Mouse (Mus musculus) hindbrain, postnatal 0 days (tissue): Measurements from ENCODE around the gene Cwc27. TPM values are rescaled to one million over a fixed set of nuclear protein-coding genes. Genes with fewer than 3 reads are reported as not detected.
A peak's percentile ranks its signal among the peaks of the same experiment; 100 is the strongest.

ENCODE experiments used
- ATAC-seq: fragments of 200-750 bp; cut with Nextera tagmentation; 2 replicates; pipeline ENCODE4 v1.8.0; 2017; ENCODE audit warnings: mild to moderate bottlenecking, moderate TSS enrichment, moderate library complexity
- DNase-seq: peaks from one replicate; pipeline ENCODE4 v3.0.0-alpha.2; 2015; ENCODE audit warnings: low spot score
- H3K27ac ChIP-seq: fragments of 300-500 bp; sonication (generic); 2 replicates; pipeline ENCODE4 v1.5.1; 2014; ENCODE audit warnings: mild to moderate bottlenecking
- H3K27me3 ChIP-seq: fragments of 300-500 bp; sonication (generic); 2 replicates; pipeline ENCODE4 v1.6.1; 2014; ENCODE audit warnings: low read length, mixed read lengths; ENCODE audit not compliant: insufficient read depth
- H3K36me3 ChIP-seq: fragments of 300-500 bp; sonication (generic); 2 replicates; pipeline ENCODE4 v1.6.1; 2014; ENCODE audit warnings: low read length, mixed read lengths; ENCODE audit not compliant: insufficient read depth
- H3K4me1 ChIP-seq: fragments of 300-500 bp; sonication (generic); 2 replicates; pipeline ENCODE4 v1.6.1; 2014; ENCODE audit warnings: antibody characterized with exemption, low read length, mixed read lengths; ENCODE audit not compliant: insufficient read depth
- H3K4me2 ChIP-seq: fragments of 300-500 bp; sonication (generic); 2 replicates; pipeline ENCODE4 v1.6.1; 2014; ENCODE audit warnings: low read depth, mild to moderate bottlenecking, low read length, moderate library complexity, mixed read lengths
- H3K4me3 ChIP-seq: fragments of 300-500 bp; sonication (generic); 2 replicates; pipeline ENCODE4 v1.5.1; 2014; ENCODE audit warnings: low read length
- H3K9ac ChIP-seq: fragments of 300-500 bp; sonication (generic); replicated peaks from 2 replicates; pipeline ENCODE4 v1.6.1; 2014; ENCODE audit warnings: mild to moderate bottlenecking, low read length, moderate library complexity, mixed read lengths
- H3K9me3 ChIP-seq: fragments of 300-500 bp; sonication (generic); 2 replicates; pipeline ENCODE4 v1.6.1; 2016; ENCODE audit warnings: low read length, mixed read lengths
- CTCF ChIP-seq: IDR thresholded peaks from 2 replicates; pipeline ENCODE4 v1.5.1; 2016; ENCODE audit warnings: antibody characterized with exemption, control low read depth, low read depth
- WGBS: fragments of 180-500 bp; shearing (Covaris S2); extraction: QIAGEN DNeasy Blood & Tissue Kit; methylation state at CpG from one replicate; pipeline ENCODE4 v1.1.7; 2014; 5-methylcytosine and 5-hydroxymethylcytosine counted together
- polyA plus RNA-seq: library from polyadenylated mRNA; unstranded; fragments of >200 nt; fragmentation: Nextera tagmentation; extraction: Ambion mirVana; gene quantifications from 2 replicates; pipeline ENCODE4 v1.2.1, GENCODE M21; 2015
- total RNA-seq: library from RNA; depleted of rRNA; stranded (reverse); fragments of >200 nt; gene quantifications from 2 replicates; pipeline ENCODE4 v1.2.3, GENCODE M21; 2014

Gene Cwc27
- total and polyA plus RNA-seq, 2 experiments from 2014 or later, result 5.4 to 23.0 TPM

DNA sequence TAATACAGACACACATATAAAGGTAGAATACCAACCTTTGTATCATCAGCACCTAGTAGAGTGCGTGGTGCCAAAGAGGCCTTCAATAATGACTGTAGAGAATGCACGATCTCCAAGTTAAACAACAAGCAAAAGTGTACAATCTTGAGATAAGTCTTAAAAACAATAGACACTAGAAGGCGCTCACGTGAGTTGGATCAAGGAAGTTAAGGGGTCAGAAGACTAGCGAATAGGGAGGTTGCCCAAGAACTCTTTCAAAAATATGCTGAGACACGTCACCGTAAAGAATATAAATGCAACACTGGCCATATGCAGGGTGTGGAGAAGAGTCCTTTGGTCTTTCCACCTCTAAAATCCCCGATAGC is 690 bp downstream of the Cwc27 start:
- Histone ChIP-seq H3K9ac (peak overlapping the region; percentile 79; the same call in 1 of the 2 replicates), H3K4me3 (peak overlapping the region; percentile 60), H3K4me2 (peak overlapping the region; percentile 69), H3K36me3 (no peaks in the 10 kb centered on the region), H3K9me3 (no peaks in the 10 kb centered on the region), H3K27ac (peak overlapping the region; percentile 82; the same call in 1 of the 2 replicates), H3K27me3 (no peaks in the 10 kb centered on the region), H3K4me1 (peaks cover 12% of the 10 kb centered on the region)
- WGBS, result 9% methylated on average over 8 of the region's 8 CpGs
- no peak for ATAC-seq
- peak; percentile 49 for DNase-seq
- 0 out of 2 replicates have a peak, but pooled peaks have one; percentile 27 for TF ChIP-seq CTCF

DNA sequence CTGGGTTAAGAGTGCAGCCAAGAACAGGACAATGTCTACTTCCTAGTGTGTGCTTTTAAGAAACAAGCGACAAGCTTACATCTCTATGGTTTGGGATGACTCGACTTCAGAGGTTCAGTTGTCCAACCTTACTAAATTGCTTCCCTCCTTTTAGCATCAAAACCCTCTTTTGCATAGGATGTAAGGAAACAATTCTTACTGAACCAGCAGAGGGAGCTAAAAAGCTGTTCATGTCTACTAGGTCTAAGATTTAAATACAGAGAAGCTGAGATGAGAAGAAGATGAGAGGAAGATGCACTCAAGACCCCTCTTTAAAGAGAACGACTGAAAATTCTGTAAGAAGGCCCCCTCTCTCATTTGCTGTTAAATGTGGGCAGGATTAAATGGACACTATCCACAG is 11.3 kb downstream of the Cwc27 start:
- H3K27ac ChIP-seq, result no peak overlapping the region
- DNase-seq (peak; percentile 89), ATAC-seq (no peak)
- WGBS, result 41% methylated on average over 3 of the region's 3 CpGs
- no peaks in the 10 kb centered on the region for H3K9me3 ChIP-seq
- H3K4me1 ChIP-seq, result no peaks in the 10 kb centered on the region
- no peak overlapping the region for H3K4me3 ChIP-seq
- H3K36me3 ChIP-seq, result peaks cover 19% of the 10 kb centered on the region
- no peak overlapping the region for H3K4me2 ChIP-seq
- peak; percentile 77 for TF ChIP-seq CTCF
- no peaks in the 10 kb centered on the region for H3K27me3 ChIP-seq
- no peak overlapping the region for H3K9ac ChIP-seq

GRCm38 (mm10) chr13:104799566-104800182 is 17.3 kb downstream of the Cwc27 start:
- H3K27me3 ChIP-seq, result no peaks in the 10 kb centered on the region
- H3K36me3 ChIP-seq, result peaks cover 11% of the 10 kb centered on the region
- H3K4me1 ChIP-seq, result no peaks in the 10 kb centered on the region
- no peak overlapping the region for H3K9ac ChIP-seq
- ATAC-seq (no peak), DNase-seq (no peak)
- no peaks in the 10 kb centered on the region for H3K9me3 ChIP-seq
- no peak overlapping the region for H3K4me3 ChIP-seq
- no peak overlapping the region for H3K27ac ChIP-seq
- TF ChIP-seq CTCF, result no peak
- no peak overlapping the region for H3K4me2 ChIP-seq
- WGBS, result 91% methylated on average over 7 of the region's 7 CpGs

DNA sequence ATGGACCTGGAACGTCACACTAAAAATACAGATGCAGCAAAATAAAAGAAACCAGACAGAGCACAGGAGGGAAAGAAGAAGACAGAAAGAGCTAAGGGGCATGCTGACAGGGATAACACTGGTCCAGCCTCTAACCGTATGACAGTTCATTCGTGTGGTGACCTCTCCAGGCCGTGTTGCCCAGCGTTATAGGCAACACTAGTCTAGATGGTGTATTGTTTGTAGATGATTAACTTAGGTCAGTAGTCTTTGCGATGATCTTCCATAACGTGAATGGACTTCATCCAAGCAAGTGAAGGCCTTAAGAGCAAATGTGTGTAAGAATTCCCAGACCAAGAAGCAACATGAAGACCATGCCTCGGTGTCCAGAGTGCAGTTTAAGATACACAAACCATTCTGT is 17.9 kb downstream of the Cwc27 start:
- DNase-seq, result no peak
- Histone ChIP-seq H3K27me3 (no peaks in the 10 kb centered on the region), H3K9me3 (no peaks in the 10 kb centered on the region), H3K4me2 (no peak overlapping the region), H3K4me3 (no peak overlapping the region), H3K27ac (no peak overlapping the region), H3K36me3 (peaks cover 11% of the 10 kb centered on the region), H3K9ac (no peak overlapping the region), H3K4me1 (no peaks in the 10 kb centered on the region)
- WGBS, result 96% methylated on average over 8 of the region's 8 CpGs
- no peak for TF ChIP-seq CTCF
- ATAC-seq, result no peak

GRCm38 (mm10) chr13:104794421-104794820 is 22.5 kb downstream of the Cwc27 start:
- DNase-seq, result no peak
- no peak for TF ChIP-seq CTCF
- no peaks in the 10 kb centered on the region for H3K4me1 ChIP-seq
- H3K27me3 ChIP-seq, result no peaks in the 10 kb centered on the region
- no peak overlapping the region for H3K9ac ChIP-seq
- no peak overlapping the region for H3K27ac ChIP-seq
- no peak overlapping the region for H3K4me2 ChIP-seq
- H3K4me3 ChIP-seq, result no peak overlapping the region
- H3K36me3 ChIP-seq, result peaks cover 5% of the 10 kb centered on the region; the same call in 1 of the 2 replicates
- no peaks in the 10 kb centered on the region for H3K9me3 ChIP-seq
- no peak for ATAC-seq
- WGBS, result 91% methylated on average over 3 of the region's 3 CpGs

GRCm38 (mm10) chr13:104792184-104792583 is 24.8 kb downstream of the Cwc27 start, which contains the start of gene Srek1ip1:
Gene Srek1ip1, plus strand, starts transcription at chr13:104792484.
- 92% methylated on average over 11 of the region's 11 CpGs for WGBS
- Histone ChIP-seq H3K36me3 (0 out of 2 replicates have a peak, but pooled peaks cover 5% of the 10 kb centered on the region), H3K4me1 (no peaks in the 10 kb centered on the region), H3K4me2 (no peak within 1 kb of the TSS), H3K27me3 (no peaks in the 10 kb centered on the region), H3K9me3 (no peaks in the 10 kb centered on the region), H3K9ac (no peak within 1 kb of the TSS), H3K27ac (no peak within 1 kb of the TSS), H3K4me3 (no peak within 1 kb of the TSS)
- no peak for ATAC-seq
- no peak for DNase-seq
- TF ChIP-seq CTCF, result no peak

DNA sequence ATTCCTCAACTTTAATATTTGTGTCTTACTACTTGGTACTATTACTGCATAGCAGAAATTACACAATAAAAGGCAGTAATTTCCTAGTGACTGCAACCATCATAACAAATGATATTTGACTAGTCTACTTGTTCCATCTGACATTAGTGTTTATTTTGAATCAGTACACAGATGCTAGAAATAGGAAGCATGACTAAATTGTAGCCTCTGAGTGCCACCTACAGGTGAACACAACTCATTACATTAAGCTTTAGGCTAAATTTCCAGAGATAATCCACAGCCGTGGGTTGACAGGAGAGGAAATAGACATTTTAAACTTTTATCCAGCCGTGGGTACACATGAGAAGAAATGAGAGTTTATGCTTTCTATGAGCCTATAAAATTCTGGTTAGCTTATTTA is 27.3 kb downstream of the Cwc27 start:
- Histone ChIP-seq H3K36me3 (0 out of 2 replicates have a peak, but pooled peaks cover 5% of the 10 kb centered on the region), H3K9me3 (no peaks in the 10 kb centered on the region), H3K4me2 (no peak overlapping the region), H3K4me1 (no peaks in the 10 kb centered on the region), H3K9ac (no peak overlapping the region), H3K27me3 (no peaks in the 10 kb centered on the region), H3K27ac (no peak overlapping the region), H3K4me3 (no peak overlapping the region)
- 15% methylated on average over 2 of the region's 2 CpGs for WGBS
- ATAC-seq (peak; percentile 64), DNase-seq (peak; percentile 79)
- peak; percentile 86 for TF ChIP-seq CTCF
